Mouse (Mus musculus) kidney, adult 2 months (tissue): Measurements from ENCODE around the gene Ppy. TPM values are rescaled to one million over a fixed set of nuclear protein-coding genes. Genes with fewer than 3 reads are reported as not detected.

Source experiments
- DNase-seq: peaks from one replicate; pipeline ENCODE4 v3.0.0; 2021
- H3K27ac ChIP-seq: fragments of 200-500 bp; 2 replicates; pipeline ENCODE4 v1.5.1; 2012; ENCODE audit warnings: low read depth, low read length, control low read depth, inconsistent platforms; ENCODE audit not compliant: insufficient read depth
- H3K27me3 ChIP-seq: fragments of 200-500 bp; replicated peaks from 2 replicates; pipeline ENCODE4 v1.6.1; 2012; ENCODE audit warnings: mild to moderate bottlenecking, moderate library complexity, low read length, inconsistent platforms; ENCODE audit not compliant: control insufficient read depth, insufficient read depth
- H3K36me3 ChIP-seq: fragments of 200-500 bp; 2 replicates; pipeline ENCODE4 v1.6.1; 2012; ENCODE audit warnings: mild to moderate bottlenecking, moderate library complexity, low read length, inconsistent platforms; ENCODE audit not compliant: control insufficient read depth, insufficient read depth
- H3K4me1 ChIP-seq: fragments of 200-500 bp; 2 replicates; pipeline ENCODE4 v1.6.1; 2011; ENCODE audit warnings: low read length; ENCODE audit not compliant: control insufficient read depth, insufficient read depth
- H3K4me3 ChIP-seq: fragments of 200-500 bp; 2 replicates; pipeline ENCODE4 v1.5.1; 2011; ENCODE audit warnings: mild to moderate bottlenecking, low read depth, low read length, control low read depth; ENCODE audit not compliant: insufficient read depth
- CTCF ChIP-seq: fragments of 200-500 bp; conservative IDR thresholded peaks from 2 replicates; pipeline ENCODE4 v1.5.1; 2011; ENCODE audit warnings: low read depth, mild to moderate bottlenecking, control low read depth, low read length, moderate library complexity, mixed read lengths; ENCODE audit not compliant: insufficient read depth, insufficient read length
- POLR2A ChIP-seq: fragments of 200-500 bp; IDR thresholded peaks from one replicate; pipeline ENCODE4 v1.6.1; 2011; ENCODE audit warnings: low read depth, low read length, control low read depth
- WGBS: fragments of 180-500 bp; shearing (Covaris S2); methylation state at CpG from one replicate; pipeline ENCODE4 v1.1.7; 2018; 5-methylcytosine and 5-hydroxymethylcytosine counted together
- polyA plus RNA-seq: library from polyadenylated mRNA; depleted of rRNA; stranded (reverse); fragments of >200 nt; gene quantifications from 2 replicates; pipeline ENCODE4 v1.2.3, GENCODE M21; 2012; rRNA removed

The Ppy gene
- polyA plus RNA-seq: not detected in 2 replicates

- no peak for DNase-seq
- TF ChIP-seq POLR2A: no peak
- TF ChIP-seq CTCF: no peak
- 83% methylated on average over 4 of the region's 4 CpGs for WGBS
- no peak within 1 kb of the TSS for H3K27ac ChIP-seq
- H3K27me3 ChIP-seq: no peaks in the 10 kb centered on the region
- no peak within 1 kb of the TSS for H3K4me3 ChIP-seq
- H3K4me1 ChIP-seq: no peaks in the 10 kb centered on the region
- H3K36me3 ChIP-seq: no peaks in the 10 kb centered on the region
Measured at GRCm38 (mm10) chr11:102101219-102101618, at the start of gene Ppy. Ppy (minus strand) TSS chr11:102101319.

- TF ChIP-seq CTCF (no peak; the same call in 1 of the 2 replicates), POLR2A (no peak)
- no peak overlapping the region for H3K27ac ChIP-seq
- H3K4me3 ChIP-seq: no peak overlapping the region
- H3K36me3 ChIP-seq: no peaks in the 10 kb centered on the region
- H3K4me1 ChIP-seq: 0 out of 2 replicates have a peak, but pooled peaks cover 5% of the 10 kb centered on the region
- no peaks in the 10 kb centered on the region; the same call in 1 of the 2 replicates for H3K27me3 ChIP-seq
- 14% methylated on average over 34 of the region's 34 CpGs for WGBS
- DNase-seq: no peak
Measured at GRCm38 (mm10) chr11:102147213-102147989, 46.3 kb upstream of the Ppy start.

GRCm38 (mm10) chr11:102146531-102146930 is 45.4 kb upstream of the Ppy start:
- Histone ChIP-seq H3K27ac (no peak overlapping the region), H3K27me3 (no peaks in the 10 kb centered on the region; the same call in 1 of the 2 replicates), H3K4me3 (no peak overlapping the region), H3K4me1 (0 out of 2 replicates have a peak, but pooled peaks cover 5% of the 10 kb centered on the region), H3K36me3 (no peaks in the 10 kb centered on the region)
- no peak for TF ChIP-seq POLR2A
- TF ChIP-seq CTCF: no peak
- WGBS: 15% methylated on average over 17 of the region's 17 CpGs
- no peak for DNase-seq

- Histone ChIP-seq H3K36me3 (no peaks in the 10 kb centered on the region), H3K4me3 (0 out of 2 replicates have a peak overlapping the region, but pooled peaks have one; percentile 5), H3K27me3 (no peaks in the 10 kb centered on the region; the same call in 1 of the 2 replicates), H3K27ac (no peak overlapping the region), H3K4me1 (0 out of 2 replicates have a peak, but pooled peaks cover 5% of the 10 kb centered on the region)
- DNase-seq: peak; percentile 35
- TF ChIP-seq POLR2A (no peak), CTCF (no peak)
- WGBS: 10% methylated on average over 16 of the region's 16 CpGs
Measured at GRCm38 (mm10) chr11:102146005-102146404, 44.9 kb upstream of the Ppy start.

GRCm38 (mm10) chr11:102145471-102146001 is 44.4 kb upstream of the Ppy start, which contains the start of gene Nags:
Nags (plus strand) TSS chr11:102145513.
- WGBS: 6% methylated on average over 49 of the region's 50 CpGs
- Histone ChIP-seq H3K27ac (no peak within 1 kb of the TSS), H3K36me3 (no peaks in the 10 kb centered on the region), H3K4me3 (peak within 1 kb of the TSS; percentile 5; the same call in 1 of the 2 replicates), H3K27me3 (no peaks in the 10 kb centered on the region; the same call in 1 of the 2 replicates), H3K4me1 (0 out of 2 replicates have a peak, but pooled peaks cover 5% of the 10 kb centered on the region)
- no peak for DNase-seq
- TF ChIP-seq POLR2A: no peak

GRCm38 (mm10) chr11:102144957-102145470 is 43.9 kb upstream of the Ppy start:
- WGBS: 41% methylated on average over 13 of the region's 13 CpGs
- 0 out of 2 replicates have a peak, but pooled peaks cover 5% of the 10 kb centered on the region for H3K4me1 ChIP-seq
- no peak overlapping the region for H3K27ac ChIP-seq
- H3K4me3 ChIP-seq: no peak overlapping the region
- TF ChIP-seq CTCF (no peak), POLR2A (no peak)
- H3K27me3 ChIP-seq: no peaks in the 10 kb centered on the region; the same call in 1 of the 2 replicates
- no peak for DNase-seq
- no peaks in the 10 kb centered on the region for H3K36me3 ChIP-seq

- 47% methylated on average over 7 of the region's 7 CpGs for WGBS
- H3K4me1 ChIP-seq: 0 out of 2 replicates have a peak, but pooled peaks cover 5% of the 10 kb centered on the region
- no peaks in the 10 kb centered on the region for H3K36me3 ChIP-seq
- H3K27me3 ChIP-seq: no peaks in the 10 kb centered on the region; the same call in 1 of the 2 replicates
- peak; percentile 64 for DNase-seq
- no peak for TF ChIP-seq POLR2A
- TF ChIP-seq CTCF: no peak
- H3K4me3 ChIP-seq: no peak overlapping the region
- no peak overlapping the region for H3K27ac ChIP-seq
Measured at GRCm38 (mm10) chr11:102142355-102142754, 41.2 kb upstream of the Ppy start.
